Mouse (Mus musculus): ENCODE results near the gene Mc1r. TPM values are rescaled to one million over a fixed set of nuclear protein-coding genes. Genes with fewer than 3 reads are reported as not detected.
A peak's percentile ranks its signal among the peaks of the same experiment; 100 is the strongest.

Gene Mc1r
- total and polyA plus RNA-seq, 3 experiments = 0.31 to 0.45 TPM; not detected in 1

- Histone ChIP-seq H3K79me2 (ENCODE audit: control insufficient read depth, insufficient read depth, low read length, poor library complexity) (no peaks in the 10 kb centered on the region), H3K27me3 (ENCODE audit: control insufficient read depth in 1 of 2, insufficient read depth in 2 of 2, low read length in 2 of 2) (no peaks in the 10 kb centered on the region), H3K4me3 (ENCODE audit: control insufficient read depth in 1 of 2, insufficient read depth in 1 of 2, low read depth in 2 of 2, low read length in 2 of 2) (peak overlapping the region; percentile 60 to 63), H3K4me1 (ENCODE audit: control insufficient read depth in 1 of 2, insufficient read depth in 2 of 2, low read length in 2 of 2) (peaks cover 4 to 5% of the 10 kb centered on the region in 2 experiments), H3K9ac (ENCODE audit: control insufficient read depth, low read depth, low read length, poor library complexity, severe bottlenecking) (peak overlapping the region; percentile 25), H3K36me3 (ENCODE audit: control insufficient read depth in 1 of 2, insufficient read depth in 2 of 2, low read length in 2 of 2) (no peaks in the 10 kb centered on the region; a peak in 1 of 4 replicates), H3K27ac (ENCODE audit: control insufficient read depth, low read depth, low read length) (no peak overlapping the region), H3K9me3 (replicated peaks; ENCODE audit: insufficient read depth, low read length) (0 out of 2 replicates have a peak, but pooled peaks cover 2% of the 10 kb centered on the region)
- DNase-seq (ENCODE audit: low read depth, low spot score) = peak; percentile 82
- TF ChIP-seq POLR2AphosphoS2 (IDR thresholded peaks at IDR 0.05; ENCODE audit: low read length) (no peak), ZC3H11A (IDR thresholded peaks at IDR 0.05; ENCODE audit: low read depth, low read length) (peak; percentile 57), E2F4 (IDR thresholded peaks at IDR 0.05; ENCODE audit: borderline replicate concordance, low read depth, low read length) (no peak), USF1 (IDR thresholded peaks at IDR 0.05; ENCODE audit: low read depth, low read length) (no peak), TBP (IDR thresholded peaks at IDR 0.05; ENCODE audit: low read depth, low read length) (no peak), ZKSCAN1 (IDR thresholded peaks at IDR 0.05; ENCODE audit: low read depth, low read length) (no peak), ELF1 (IDR thresholded peaks at IDR 0.05; ENCODE audit: low read depth, low read length) (no peak), RCOR1 (IDR thresholded peaks at IDR 0.05; ENCODE audit: low read depth, low read length) (peak; percentile 63), ETS1 (IDR thresholded peaks at IDR 0.05; ENCODE audit: low read depth, low read length) (peak; percentile 34; the same call in 1 of the 2 replicates), UBTF (IDR thresholded peaks at IDR 0.05; ENCODE audit: borderline replicate concordance, insufficient read depth, low read depth, low read length) (no peak), RAD21 (IDR thresholded peaks at IDR 0.05; ENCODE audit: low read depth, low read length) (peak; percentile 59), TCF12 (IDR thresholded peaks at IDR 0.05; ENCODE audit: low read depth, low read length) (peak; percentile 29; the same call in 1 of the 2 replicates), JUND (IDR thresholded peaks at IDR 0.05; ENCODE audit: low read depth, low read length) (no peak), HCFC1 (IDR thresholded peaks at IDR 0.05; ENCODE audit: low read depth, low read length) (0 out of 2 replicates have a peak, but pooled peaks have one; percentile 15), POLR2A (IDR thresholded peaks at IDR 0.05; ENCODE audit: control insufficient read depth in 1 of 2, insufficient read depth in 1 of 2, low read depth in 1 of 2, low read length in 2 of 2, poor library complexity in 1 of 2) (no peak), CTCF (IDR thresholded peaks at IDR 0.05 in 2 of 3, conservative IDR thresholded peaks at IDR 0.05 in 1 of 3; ENCODE audit: control insufficient read depth in 1 of 3, insufficient read depth in 1 of 3, low read depth in 2 of 3, low read length in 3 of 3, poor library complexity in 1 of 3, severe bottlenecking in 1 of 3) (peak; percentile 74 to 88 (median 75)), EP300 (IDR thresholded peaks at IDR 0.05; ENCODE audit: low read depth in 1 of 2, low read length in 2 of 2) (peak; percentile 46 to 47; a peak in 3 of 4 replicates), NRF1 (IDR thresholded peaks at IDR 0.05; ENCODE audit: insufficient read depth, low read depth, low read length, poor library complexity, severe bottlenecking) (no peak), ZNF384 (IDR thresholded peaks at IDR 0.05; ENCODE audit: low read depth, low read length) (peak; percentile 80), NELFE (IDR thresholded peaks at IDR 0.05; ENCODE audit: low read depth, low read length) (no peak), GATA1 (IDR thresholded peaks at IDR 0.05; ENCODE audit: low read depth, low read length) (peak; percentile 63), MYB (IDR thresholded peaks at IDR 0.05; ENCODE audit: low read depth, low read length) (no peak), SMC3 (IDR thresholded peaks at IDR 0.05; ENCODE audit: low read depth, low read length) (peak; percentile 69), ZMIZ1 (IDR thresholded peaks at IDR 0.05; ENCODE audit: low read depth, low read length) (no peak), TAL1 (IDR thresholded peaks at IDR 0.05; ENCODE audit: low read length) (no peak)
These were observed 15.3 kb downstream of the Mc1r start for GRCm38 (mm10) chr8:123422056-123422780.
